Mouse (Mus musculus): Measurements from ENCODE around the gene Ttc23l. TPM values are rescaled to one million over a fixed set of nuclear protein-coding genes. Genes with fewer than 3 reads are reported as not detected.

Gene Ttc23l
- total RNA-seq, 4 experiments from 2014 or later, result not detected

Other genes with a start within 250 kb of the Ttc23l start
- not detected for gene Gm21973, start 233.3 kb downstream of the Ttc23l start, total RNA-seq (2022)
- not detected for gene Agxt2, start 200.1 kb downstream of the Ttc23l start, total RNA-seq (2022)
- 10 to 100 TPM; 21.6 to 29.3 (median 23.6) TPM for gene Dnajc21, start 88.2 kb downstream of the Ttc23l start, total RNA-seq (2022)
- 10 to 100 TPM; 20.9 to 24.9 (median 22.1) TPM for gene Brix1, start 72.7 kb downstream of the Ttc23l start, total RNA-seq (2022)
- 10 to 100 TPM; 12.4 to 16.1 (median 13.4) TPM for gene Rad1, start 72.7 kb downstream of the Ttc23l start, total RNA-seq (2022)
- gene Rai14, start 156.0 kb upstream of the Ttc23l start, total RNA-seq (2022), result 10 to 100 TPM in 1 of 4 experiments, 1 to 10 TPM in 3; 6.0 to 10.8 (median 7.0) TPM